Mouse (Mus musculus) liver, embryonic 14.5 days (tissue): ENCODE measurements around the gene Slc9a1. TPM values are rescaled to one million over a fixed set of nuclear protein-coding genes. Genes with fewer than 3 reads are reported as not detected.
A peak's percentile ranks its signal among the peaks of the same experiment; 100 is the strongest.

ENCODE experiments used
- ATAC-seq: fragments of 200-750 bp; cut with Nextera tagmentation; 2 replicates; pipeline ENCODE4 v1.8.0; 2017; ENCODE audit warnings: moderate number of reproducible peaks, mild to moderate bottlenecking, moderate library complexity; ENCODE audit not compliant: insufficient read depth
- DNase-seq, 3 experiments: peaks; one replicate each; pipeline ENCODE4 v3.0.0-alpha.2; 2012 to 2013; ENCODE audit warnings: low read depth in 3 of 3, low spot score in 3 of 3
- H3K27ac ChIP-seq: fragments of 300-500 bp; sonication (generic); 2 replicates; pipeline ENCODE4 v1.5.1; 2014; ENCODE audit warnings: moderate library complexity, mild to moderate bottlenecking, control low read depth, inconsistent platforms
- H3K27me3 ChIP-seq: fragments of 300-500 bp; sonication (generic); 2 replicates; pipeline ENCODE4 v1.6.1; 2014; ENCODE audit warnings: mild to moderate bottlenecking, low read length, moderate library complexity; ENCODE audit not compliant: control insufficient read depth, insufficient read depth
- H3K36me3 ChIP-seq: fragments of 300-500 bp; sonication (generic); replicated peaks from 2 replicates; pipeline ENCODE4 v1.6.1; 2014; ENCODE audit warnings: low read depth; ENCODE audit not compliant: control insufficient read depth, insufficient read depth
- H3K4me1 ChIP-seq, 2 experiments: fragments of 200-500 bp in 1 of 2; fragments of 300-500 bp in 1 of 2; sonication (generic) in 1 of 2; replicated peaks; 2 replicates each; pipeline ENCODE4 v1.6.1; 2012 to 2014; ENCODE audit warnings: antibody characterized with exemption in 1 of 2, inconsistent platforms in 1 of 2, low read length in 1 of 2; ENCODE audit not compliant: control insufficient read depth in 2 of 2, insufficient read depth in 2 of 2
- H3K4me2 ChIP-seq: fragments of 300-500 bp; sonication (generic); 2 replicates; pipeline ENCODE4 v1.6.1; 2014; ENCODE audit warnings: low read depth, mild to moderate bottlenecking, control low read depth, moderate library complexity
- H3K4me3 ChIP-seq, 2 experiments: fragments of 200-500 bp in 1 of 2; fragments of 300-500 bp in 1 of 2; sonication (generic) in 1 of 2; 2 replicates each; pipeline ENCODE4 v1.5.1; 2012 to 2014; ENCODE audit warnings: low read depth in 2 of 2, low read length in 2 of 2, mild to moderate bottlenecking in 2 of 2, control low read depth in 1 of 2, inconsistent platforms in 1 of 2, moderate library complexity in 1 of 2; ENCODE audit not compliant: insufficient read depth in 1 of 2
- H3K9ac ChIP-seq: fragments of 300-500 bp; sonication (generic); replicated peaks from 2 replicates; pipeline ENCODE4 v1.6.1; 2014; ENCODE audit warnings: mild to moderate bottlenecking, control low read depth, moderate library complexity
- H3K9me3 ChIP-seq: fragments of 300-500 bp; sonication (generic); 2 replicates; pipeline ENCODE4 v1.6.1; 2016; ENCODE audit warnings: low read length, mixed read lengths; ENCODE audit not compliant: control insufficient read depth
- CTCF ChIP-seq: IDR thresholded peaks from 2 replicates; pipeline ENCODE4 v1.5.1; 2016; ENCODE audit warnings: antibody characterized with exemption, low read depth, control low read depth
- EP300 ChIP-seq: IDR thresholded peaks from 2 replicates; pipeline ENCODE4 v1.6.1; 2016; ENCODE audit warnings: antibody characterized with exemption, low read depth
- WGBS: fragments of 180-500 bp; shearing (Covaris S2); extraction: QIAGEN DNeasy Blood & Tissue Kit; methylation state at CpG from one replicate; pipeline ENCODE4 v1.1.7; 2014; ENCODE audit not compliant: insufficient replicate concordance; 5-methylcytosine and 5-hydroxymethylcytosine counted together
- microRNA-seq: library from miRNA; unstranded; fragments of <30 nt; microRNA quantifications from one replicate; pipeline ENCODE4, GENCODE M21; 2016
- polyA plus RNA-seq, 2 experiments: library from polyadenylated mRNA; depleted of rRNA in 1 of 2; stranded (reverse) in 1 of 2; unstranded in 1 of 2; fragments of >200 nt; fragmentation: Nextera tagmentation in 1 of 2; extraction: Ambion mirVana in 1 of 2; gene quantifications; 2 replicates each; pipeline versions ENCODE4 v1.2.1 to v1.2.3; 2012 to 2014

Gene Slc9a1
- polyA plus RNA-seq, 2 experiments = 2.1 to 6.7 TPM

DNA sequence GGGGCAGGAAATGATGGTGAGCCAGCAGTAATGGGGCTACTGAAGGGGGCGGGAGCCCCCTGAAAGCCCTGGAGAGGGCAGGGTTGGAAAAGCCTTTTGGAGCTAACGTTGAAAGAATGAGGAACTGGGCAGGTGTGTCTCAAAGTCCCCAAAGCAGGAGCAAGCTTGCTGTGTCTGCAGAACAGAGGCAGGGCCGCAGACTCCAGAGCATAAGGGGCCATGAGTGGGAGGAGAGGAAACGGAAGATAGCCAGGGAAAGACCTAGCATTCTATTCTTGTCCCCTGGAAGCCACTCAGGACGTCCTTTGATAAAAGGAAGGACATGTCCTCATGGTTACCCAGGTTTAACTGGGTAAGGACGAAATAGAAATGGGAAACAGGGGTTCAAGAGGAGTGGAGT is 93.7 kb downstream of the Slc9a1 start:
- no peak for ATAC-seq
- no peak overlapping the region for H3K27ac ChIP-seq
- no peak overlapping the region for H3K4me3 ChIP-seq
- 0 out of 4 replicates have a peak, but pooled peaks cover 0 to 4% of the 10 kb centered on the region in 2 experiments for H3K4me1 ChIP-seq
- WGBS = 22% methylated on average over 6 of the region's 6 CpGs
- no peaks in the 10 kb centered on the region; the same call in 1 of the 2 replicates for H3K27me3 ChIP-seq
- H3K36me3 ChIP-seq = no peaks in the 10 kb centered on the region
- no peak for TF ChIP-seq EP300
- TF ChIP-seq CTCF = no peak
- no peak overlapping the region for H3K4me2 ChIP-seq
- no peak for DNase-seq
- no peak overlapping the region for H3K9ac ChIP-seq
- H3K9me3 ChIP-seq = no peaks in the 10 kb centered on the region

DNA sequence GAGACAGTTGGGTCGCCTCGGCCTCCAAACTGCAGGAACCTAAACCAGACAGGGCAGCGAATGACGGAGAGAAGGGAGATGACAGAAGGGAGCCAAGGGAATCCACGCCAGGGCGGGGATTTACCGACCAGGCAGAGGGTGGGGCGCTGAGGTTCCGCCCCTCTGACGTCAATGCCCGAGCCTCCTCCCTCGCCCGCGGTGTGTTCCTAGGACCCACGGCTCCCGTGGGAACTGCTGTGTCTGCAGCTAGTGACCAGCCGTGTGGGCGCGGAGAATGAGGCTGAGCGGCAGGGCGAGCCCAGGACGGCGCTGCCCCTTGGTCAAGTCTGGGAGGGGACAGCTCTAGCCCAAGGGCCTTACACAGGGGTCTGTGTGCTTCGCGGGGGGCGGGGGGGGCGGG is 98.6 kb downstream of the Slc9a1 start:
- H3K36me3 ChIP-seq = no peaks in the 10 kb centered on the region
- H3K4me1 ChIP-seq = peaks cover 0 to 8% of the 10 kb centered on the region in 2 experiments; a peak in 1 of 4 replicates
- no peak for TF ChIP-seq EP300
- 0 out of 2 replicates have a peak overlapping the region, but pooled peaks have one; percentile 13 for H3K9ac ChIP-seq
- H3K27me3 ChIP-seq = no peaks in the 10 kb centered on the region; the same call in 1 of the 2 replicates
- H3K9me3 ChIP-seq = peaks cover 3% of the 10 kb centered on the region; the same call in 1 of the 2 replicates
- H3K27ac ChIP-seq = no peak overlapping the region
- peak overlapping the region; percentile 30 to 33 for H3K4me3 ChIP-seq
- under 1% methylated on average over 25 of the region's 27 CpGs for WGBS
- DNase-seq (peak in 2 of 3 experiments; percentile 34 to 49), ATAC-seq (no peak)
- peak overlapping the region; percentile 61 for H3K4me2 ChIP-seq

DNA sequence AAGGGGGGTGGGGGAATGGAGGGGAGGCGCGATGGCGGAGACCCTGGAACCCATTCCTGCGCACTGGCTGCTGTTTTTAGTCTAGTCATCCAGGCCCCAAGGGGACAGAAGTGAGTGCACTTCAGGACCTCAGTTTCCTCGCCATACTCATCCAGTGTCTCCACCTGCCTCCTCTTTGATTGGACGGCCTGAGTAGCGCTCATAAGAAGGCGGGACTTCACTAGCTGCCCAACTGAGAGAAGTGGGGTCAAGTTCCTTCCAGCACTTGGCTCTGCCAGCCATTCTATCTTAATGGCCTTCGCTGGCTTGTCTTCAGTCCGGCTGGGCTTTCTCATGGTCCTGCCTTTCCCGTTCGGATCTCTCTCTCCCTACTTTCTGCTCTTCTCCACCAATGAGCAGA is 99.6 kb downstream of the Slc9a1 start:
- DNase-seq (no peak), ATAC-seq (no peak)
- 19% methylated on average over 12 of the region's 12 CpGs for WGBS
- Histone ChIP-seq H3K4me2 (no peak overlapping the region), H3K4me1 (peaks cover 0 to 7% of the 10 kb centered on the region in 2 experiments; a peak in 1 of 4 replicates), H3K27me3 (no peaks in the 10 kb centered on the region; the same call in 1 of the 2 replicates), H3K9me3 (peaks cover 3% of the 10 kb centered on the region; the same call in 1 of the 2 replicates), H3K27ac (no peak overlapping the region), H3K4me3 (no peak overlapping the region), H3K36me3 (no peaks in the 10 kb centered on the region), H3K9ac (no peak overlapping the region)
- no peak for TF ChIP-seq EP300
- no peak for TF ChIP-seq CTCF

DNA sequence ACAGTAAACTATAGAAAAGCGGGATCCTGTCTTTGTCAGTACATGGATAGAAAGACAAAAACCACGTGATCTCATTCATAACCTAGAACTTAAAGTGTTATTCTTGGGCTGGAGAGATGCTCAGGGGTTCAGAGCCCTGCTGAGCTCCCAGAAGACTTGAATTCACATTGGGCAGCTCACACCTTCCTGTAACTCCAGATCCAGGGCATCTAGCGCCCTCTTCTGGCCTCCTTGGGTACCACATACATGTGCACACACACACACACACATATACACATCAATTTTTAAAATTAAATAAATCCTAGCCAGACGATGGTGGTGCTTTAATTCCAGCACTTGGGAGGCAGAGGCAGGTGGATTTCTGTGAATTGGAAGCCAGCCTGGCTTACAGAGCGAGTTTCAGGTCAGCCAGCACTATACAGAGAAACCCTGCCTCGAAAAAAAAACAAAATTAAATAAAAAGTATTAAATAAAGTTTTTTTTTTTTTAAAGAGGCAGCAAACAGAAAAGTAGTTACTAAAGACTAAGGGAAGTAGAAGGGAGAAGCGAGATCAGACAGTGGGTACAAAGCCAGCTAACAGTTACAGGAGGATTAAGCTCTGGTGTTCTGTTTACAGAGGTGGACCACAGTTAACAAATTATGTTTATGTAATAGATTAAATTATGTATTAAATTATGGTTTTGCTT is 101.8 kb downstream of the Slc9a1 start:
- Histone ChIP-seq H3K27ac (no peak overlapping the region), H3K9ac (no peak overlapping the region), H3K36me3 (no peaks in the 10 kb centered on the region), H3K4me2 (no peak overlapping the region), H3K4me1 (peaks cover 0 to 7% of the 10 kb centered on the region in 2 experiments; a peak in 1 of 4 replicates), H3K4me3 (no peak overlapping the region), H3K27me3 (no peaks in the 10 kb centered on the region; the same call in 1 of the 2 replicates), H3K9me3 (peaks cover 3% of the 10 kb centered on the region; the same call in 1 of the 2 replicates)
- 64% methylated on average over 7 of the region's 7 CpGs for WGBS
- TF ChIP-seq EP300 = no peak
- TF ChIP-seq CTCF = peak; percentile 29; the same call in 1 of the 2 replicates
- ATAC-seq (no peak), DNase-seq (no peak)

Small RNA genes within 50 kb of the gene (microRNA-seq; reads per million reads assigned to microRNA genes)
- gene Mir5122 = 11.4 reads per million, percentile 22 among the genes with 10 or more reads in this experiment

Other genes with a start within 250 kb of the Slc9a1 start
- gene Wasf2, start 239.2 kb upstream of the Slc9a1 start, polyA plus RNA-seq (2012; rRNA removed) = 11.4 and 12.0 TPM in 2 replicates
- gene Wasf2, start 239.2 kb upstream of the Slc9a1 start, polyA plus RNA-seq (2014; fragmentation: Nextera tagmentation; extraction: Ambion mirVana) = 31.4 and 33.9 TPM in 2 replicates
- gene Cd164l2, start 157.6 kb upstream of the Slc9a1 start, polyA plus RNA-seq (2012; rRNA removed) = 0.05 and 0.06 TPM in 2 replicates
- gene Cd164l2, start 157.6 kb upstream of the Slc9a1 start, polyA plus RNA-seq (2014; fragmentation: Nextera tagmentation; extraction: Ambion mirVana) = not detected in 2 replicates
- gene Gpr3, start 157.2 kb upstream of the Slc9a1 start, polyA plus RNA-seq (2012; rRNA removed) = 0.02 TPM in 1 of 2 replicates, not detected in the other
- gene Gpr3, start 157.2 kb upstream of the Slc9a1 start, polyA plus RNA-seq (2014; fragmentation: Nextera tagmentation; extraction: Ambion mirVana) = not detected in 2 replicates
- 2.0 and 2.4 TPM in 2 replicates for gene Map3k6, start 128.9 kb upstream of the Slc9a1 start, polyA plus RNA-seq (2012; rRNA removed)
- 1.2 and 1.5 TPM in 2 replicates for gene Map3k6, start 128.9 kb upstream of the Slc9a1 start, polyA plus RNA-seq (2014; fragmentation: Nextera tagmentation; extraction: Ambion mirVana)
- 0.52 and 0.56 TPM in 2 replicates for gene Sytl1, start 106.6 kb upstream of the Slc9a1 start, polyA plus RNA-seq (2012; rRNA removed)
- gene Sytl1, start 106.6 kb upstream of the Slc9a1 start, polyA plus RNA-seq (2014; fragmentation: Nextera tagmentation; extraction: Ambion mirVana) = 0.48 and 0.80 TPM in 2 replicates
- 31.6 and 35.3 TPM in 2 replicates for gene Tmem222, start 91.9 kb upstream of the Slc9a1 start, polyA plus RNA-seq (2012; rRNA removed)
- 36.4 and 38.7 TPM in 2 replicates for gene Tmem222, start 91.9 kb upstream of the Slc9a1 start, polyA plus RNA-seq (2014; fragmentation: Nextera tagmentation; extraction: Ambion mirVana)
- 6.4 and 7.0 TPM in 2 replicates for gene Wdtc1, start 16.2 kb upstream of the Slc9a1 start, polyA plus RNA-seq (2012; rRNA removed)
- gene Wdtc1, start 16.2 kb upstream of the Slc9a1 start, polyA plus RNA-seq (2014; fragmentation: Nextera tagmentation; extraction: Ambion mirVana) = 7.3 and 9.1 TPM in 2 replicates
- 0.02 and 0.05 TPM in 2 replicates for gene Tent5b, start 110.4 kb downstream of the Slc9a1 start, polyA plus RNA-seq (2012; rRNA removed)
- gene Tent5b, start 110.4 kb downstream of the Slc9a1 start, polyA plus RNA-seq (2014; fragmentation: Nextera tagmentation; extraction: Ambion mirVana) = not detected in 2 replicates
- gene Trnp1, start 128.8 kb downstream of the Slc9a1 start, polyA plus RNA-seq (2012; rRNA removed) = 0.04 TPM in 1 of 2 replicates, not detected in the other
- not detected in 2 replicates for gene Trnp1, start 128.8 kb downstream of the Slc9a1 start, polyA plus RNA-seq (2014; fragmentation: Nextera tagmentation; extraction: Ambion mirVana)
- 0.18 and 0.43 TPM in 2 replicates for gene Kdf1, start 149.3 kb downstream of the Slc9a1 start, polyA plus RNA-seq (2012; rRNA removed)
- 0.48 and 0.53 TPM in 2 replicates for gene Kdf1, start 149.3 kb downstream of the Slc9a1 start, polyA plus RNA-seq (2014; fragmentation: Nextera tagmentation; extraction: Ambion mirVana)
- 64.5 and 124 TPM in 2 replicates for gene Nudc, start 176.3 kb downstream of the Slc9a1 start, polyA plus RNA-seq (2012; rRNA removed)
- 88.2 and 101 TPM in 2 replicates for gene Nudc, start 176.3 kb downstream of the Slc9a1 start, polyA plus RNA-seq (2014; fragmentation: Nextera tagmentation; extraction: Ambion mirVana)
- gene Nr0b2, start 183.7 kb downstream of the Slc9a1 start, polyA plus RNA-seq (2012; rRNA removed) = 0.38 and 0.48 TPM in 2 replicates
- gene Nr0b2, start 183.7 kb downstream of the Slc9a1 start, polyA plus RNA-seq (2014; fragmentation: Nextera tagmentation; extraction: Ambion mirVana) = 0.77 and 0.85 TPM in 2 replicates
- 1.9 and 3.1 TPM in 2 replicates for gene Gpatch3, start 205.0 kb downstream of the Slc9a1 start, polyA plus RNA-seq (2012; rRNA removed)
- 3.1 and 4.6 TPM in 2 replicates for gene Gpatch3, start 205.0 kb downstream of the Slc9a1 start, polyA plus RNA-seq (2014; fragmentation: Nextera tagmentation; extraction: Ambion mirVana)
- 15.2 and 17.6 TPM in 2 replicates for gene Gpn2, start 214.7 kb downstream of the Slc9a1 start, polyA plus RNA-seq (2012; rRNA removed)
- 10.0 and 10.3 TPM in 2 replicates for gene Gpn2, start 214.7 kb downstream of the Slc9a1 start, polyA plus RNA-seq (2014; fragmentation: Nextera tagmentation; extraction: Ambion mirVana)
- gene Sfn, start 232.5 kb downstream of the Slc9a1 start, polyA plus RNA-seq (2012; rRNA removed) = 0.45 and 0.52 TPM in 2 replicates
- gene Sfn, start 232.5 kb downstream of the Slc9a1 start, polyA plus RNA-seq (2014; fragmentation: Nextera tagmentation; extraction: Ambion mirVana) = 0.10 and 0.35 TPM in 2 replicates